Mouse (Mus musculus) R1 (cell line): ENCODE measurements around the gene Gm20388.

Source experiments
- DNase-seq: peaks from one replicate; pipeline ENCODE4 v3.0.0-alpha.2; 2018; ENCODE audit warnings: low read depth, low spot score

The Gm20388 gene

DNA sequence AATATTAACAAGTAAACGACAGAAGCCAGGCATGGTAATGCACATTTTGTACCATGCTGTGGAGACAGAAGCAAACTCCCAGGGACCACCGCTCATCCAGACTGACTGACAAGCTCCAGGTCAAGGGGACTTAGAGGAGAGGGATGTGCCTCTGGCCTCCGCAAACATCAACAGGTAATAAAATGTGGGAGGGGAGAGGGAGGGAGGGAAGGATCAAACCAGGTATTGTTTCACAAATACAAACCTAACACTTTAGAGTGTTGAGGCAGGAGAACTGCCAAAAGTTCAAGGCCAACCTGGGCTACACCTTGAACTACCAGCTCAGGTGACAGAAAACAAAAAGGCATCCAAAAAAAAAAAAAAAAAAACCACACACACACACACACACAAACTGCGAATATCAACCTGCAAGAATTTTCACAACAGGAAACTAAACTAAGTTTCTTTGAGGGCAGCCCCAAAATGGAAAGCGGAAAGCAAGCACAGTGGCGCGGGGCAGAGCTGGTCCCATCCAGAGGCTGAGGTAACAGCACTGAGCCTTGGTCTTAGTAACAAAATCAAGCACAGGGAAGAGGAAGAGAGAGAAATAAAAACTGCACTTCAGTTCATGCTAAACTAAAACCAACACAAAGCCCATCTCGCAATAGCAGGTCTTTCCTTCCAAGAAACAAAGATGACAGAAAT is 3076.0 kb downstream of the Gm20388 start:
- DNase-seq: no peak

DNA sequence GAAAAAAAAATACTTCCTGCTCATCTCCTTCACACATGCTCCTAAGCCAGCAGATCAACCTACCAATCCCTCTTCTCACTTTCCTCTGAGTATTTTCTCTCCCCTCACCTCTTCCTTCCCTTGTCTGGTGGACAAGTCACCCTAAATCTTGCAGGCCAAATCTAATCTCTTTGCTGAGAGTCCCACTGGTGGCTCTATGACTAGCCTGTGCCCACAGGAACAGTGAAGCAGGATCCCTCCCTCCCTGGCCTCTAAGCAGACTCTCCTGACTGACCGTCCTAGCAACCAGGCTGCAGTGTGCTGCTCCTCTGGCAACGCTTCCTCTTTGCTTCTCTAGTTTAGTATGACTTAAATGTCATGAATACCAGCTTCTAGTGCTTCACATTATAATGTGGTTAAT is 3076.6 kb downstream of the Gm20388 start:
- DNase-seq: no peak

DNA sequence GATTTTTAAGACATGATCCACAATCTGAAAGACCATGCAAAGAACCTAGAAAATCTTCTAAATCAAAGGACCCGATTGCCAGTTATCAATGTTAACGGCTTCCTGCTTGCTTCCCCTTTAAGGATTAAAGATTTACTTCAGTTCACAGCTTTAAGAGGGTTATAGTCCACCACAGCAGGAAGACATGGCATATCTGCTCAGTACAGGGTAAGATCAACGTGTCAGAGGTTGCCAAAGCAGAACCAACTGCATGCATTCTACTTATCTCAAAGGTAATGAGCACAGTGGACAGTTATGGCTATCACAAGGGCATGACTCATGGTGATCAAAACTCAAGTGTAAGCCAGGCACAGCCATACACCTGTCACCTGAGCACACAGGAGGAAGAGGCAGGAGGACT is 3078.3 kb downstream of the Gm20388 start:
- DNase-seq: no peak

DNA sequence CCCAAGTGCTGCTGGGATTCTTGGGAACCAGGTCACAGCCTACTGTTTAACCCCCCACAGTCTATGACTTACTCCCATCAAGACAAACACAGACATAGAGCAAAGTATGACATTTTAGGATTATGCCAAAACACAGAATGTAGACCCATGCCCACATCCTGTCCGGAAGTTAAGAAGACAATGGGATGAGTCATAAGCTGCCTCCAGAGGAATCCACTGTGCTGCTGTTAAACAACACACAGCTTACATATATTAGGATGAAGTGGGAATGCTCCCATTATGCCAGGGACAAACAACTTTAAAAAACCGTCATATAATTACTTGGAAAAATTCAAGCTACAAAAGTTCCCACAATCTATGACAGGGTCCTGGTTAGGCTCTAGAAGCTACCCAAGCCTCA is 3079.3 kb downstream of the Gm20388 start:
- peak; percentile 60 for DNase-seq

DNA sequence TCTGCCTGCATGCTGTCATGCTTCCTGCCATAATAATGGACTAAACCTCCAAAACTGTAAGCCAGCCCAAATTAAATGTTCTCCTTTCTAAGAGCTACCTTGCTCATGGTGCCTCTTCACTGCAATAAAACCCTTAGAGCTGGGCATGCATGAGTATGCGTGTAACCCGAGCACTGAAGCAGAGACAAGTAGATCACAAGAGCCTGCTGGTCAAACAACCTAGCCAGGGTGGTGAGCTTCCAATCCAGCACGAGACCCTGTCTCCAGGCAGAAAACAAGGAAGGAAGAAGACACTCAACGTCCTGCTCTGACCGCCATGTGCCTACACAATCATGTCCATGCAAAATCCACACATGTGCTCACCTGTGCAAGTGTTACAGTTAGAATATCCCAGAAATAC is 3080.7 kb downstream of the Gm20388 start:
- no peak for DNase-seq

DNA sequence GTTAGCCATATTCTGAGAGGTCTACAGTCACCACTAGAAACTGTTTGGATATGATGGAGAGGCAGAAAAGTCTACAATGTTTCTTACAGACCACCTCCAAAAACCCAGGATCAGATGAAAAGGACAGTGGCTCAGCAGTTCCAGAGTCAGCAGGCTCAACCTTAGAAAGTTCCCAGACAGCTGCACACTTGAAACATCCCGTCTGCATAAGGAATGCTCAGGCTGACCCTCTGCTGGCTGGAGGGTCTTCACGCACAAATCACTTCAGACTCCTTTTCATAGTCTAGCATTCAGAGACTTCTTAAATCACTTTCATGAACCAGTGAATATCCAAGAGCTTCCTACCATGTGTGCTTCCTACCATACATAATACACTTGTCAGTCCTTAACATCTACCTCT is 3081.7 kb downstream of the Gm20388 start:
- DNase-seq: no peak

DNA sequence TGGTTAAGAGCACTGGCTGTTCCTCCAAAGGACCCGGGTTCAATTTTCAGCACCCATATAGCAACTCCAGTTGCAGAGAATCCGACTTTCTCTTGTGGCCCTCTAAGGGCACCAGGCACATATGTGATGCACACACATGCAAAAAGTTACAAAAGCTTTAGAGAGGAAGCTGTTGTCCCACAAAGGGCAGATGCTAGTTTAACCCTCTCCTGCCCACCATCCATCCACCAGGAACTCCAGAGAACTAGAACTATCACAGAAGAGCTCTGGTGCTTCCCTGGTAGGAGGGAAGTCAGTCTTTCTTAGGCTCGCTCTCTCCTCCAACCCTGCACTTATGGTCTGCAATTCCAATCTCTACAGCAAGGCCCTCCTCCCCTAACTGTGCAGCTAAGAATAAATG is 3082.4 kb downstream of the Gm20388 start:
- no peak for DNase-seq

DNA sequence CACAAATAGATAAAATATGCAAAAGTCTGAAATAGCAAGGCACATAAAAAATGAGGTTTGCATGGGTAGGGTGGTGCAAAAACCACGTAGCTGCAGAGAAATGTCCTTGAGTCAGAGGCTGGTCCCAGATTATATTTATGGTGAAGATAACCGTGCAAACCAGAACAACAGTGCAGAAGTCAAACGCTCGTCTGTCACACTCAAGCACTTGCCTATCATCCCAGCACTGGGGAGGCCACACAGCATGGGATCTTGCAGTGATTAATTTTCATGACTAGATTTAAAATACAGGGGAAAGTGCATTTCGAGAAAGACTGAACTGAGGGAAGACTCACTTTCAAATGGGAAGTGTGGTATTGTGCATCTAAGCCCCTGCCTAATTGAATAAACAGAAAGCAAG is 3083.1 kb downstream of the Gm20388 start:
- DNase-seq: no peak

DNA sequence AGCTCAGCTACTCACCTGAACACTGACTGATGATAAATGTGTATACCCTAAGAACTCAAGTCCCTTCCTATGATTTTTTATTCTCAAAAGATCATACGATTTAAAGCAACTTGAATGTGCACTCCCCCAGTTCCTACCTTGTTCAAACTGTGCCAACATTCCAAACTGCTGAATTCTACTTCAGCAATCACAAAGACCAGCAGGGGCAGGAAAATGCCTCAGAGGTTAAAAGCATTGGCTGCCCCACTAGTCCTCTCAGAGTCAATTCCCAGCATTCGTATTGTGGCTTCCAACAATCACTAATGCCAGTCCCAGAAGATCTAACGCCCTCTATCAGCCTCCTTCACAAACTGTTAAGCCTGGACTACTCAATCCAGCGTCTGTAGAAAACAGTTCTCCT is 3087.3 kb downstream of the Gm20388 start:
- no peak for DNase-seq

DNA sequence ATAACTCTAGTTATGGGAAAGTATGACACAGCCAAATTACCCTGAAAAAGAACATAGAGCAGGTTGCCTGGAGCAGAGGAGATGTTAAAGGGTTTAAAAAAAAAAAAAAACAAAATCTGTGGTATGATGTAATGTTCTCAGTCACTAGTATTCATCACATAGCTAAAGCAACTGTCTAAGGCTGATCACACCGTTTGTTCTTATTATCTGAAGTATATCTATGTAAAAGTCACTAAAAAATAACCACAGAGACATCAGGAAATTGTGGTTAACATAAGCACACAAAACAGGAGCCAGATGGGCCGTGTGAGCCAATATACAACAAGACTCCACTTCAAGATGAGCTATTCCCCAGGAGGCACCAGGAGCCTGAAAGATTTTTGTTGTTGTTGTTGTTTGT is 3089.7 kb downstream of the Gm20388 start:
- no peak for DNase-seq

DNA sequence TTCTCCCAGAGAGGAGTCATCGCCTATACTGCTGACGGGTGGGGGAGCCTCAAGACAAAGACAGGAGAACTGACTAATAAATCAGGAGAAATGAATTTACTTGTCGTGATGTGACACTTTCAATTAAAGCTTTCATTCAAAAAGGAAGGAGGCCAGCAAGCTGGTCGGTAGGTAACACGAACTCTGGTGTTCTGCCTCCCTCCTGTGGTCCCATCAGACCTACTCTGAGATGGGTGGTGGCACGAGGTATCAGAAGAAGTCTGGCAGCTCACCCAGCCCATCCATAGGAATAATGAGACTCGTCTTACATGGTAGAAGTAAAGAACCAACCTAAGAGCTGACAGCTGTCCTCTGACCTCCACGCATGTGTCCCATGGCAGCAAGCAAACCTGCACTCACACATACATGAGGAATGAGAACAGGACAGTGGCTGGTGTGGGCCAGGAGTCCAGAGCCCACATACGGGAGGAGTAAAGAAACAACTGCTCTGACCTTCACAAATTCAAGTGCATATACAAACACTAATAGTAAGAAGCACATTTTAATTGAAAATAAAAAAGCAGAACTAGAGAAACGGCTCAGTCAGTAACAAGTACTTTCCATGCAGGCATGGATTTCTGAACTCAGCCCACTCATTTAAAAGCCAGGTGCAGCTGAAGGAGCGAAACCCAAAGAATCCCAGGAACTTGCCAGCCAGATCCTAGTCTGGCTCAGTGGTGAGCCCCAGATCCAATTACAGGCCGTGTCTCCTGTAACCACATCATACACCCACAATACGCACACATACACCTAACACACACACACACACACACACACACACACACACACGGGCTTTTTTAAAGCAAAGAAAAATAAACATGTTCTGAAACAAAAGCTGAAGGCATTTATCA is 3093.6 kb downstream of the Gm20388 start:
- no peak for DNase-seq

DNA sequence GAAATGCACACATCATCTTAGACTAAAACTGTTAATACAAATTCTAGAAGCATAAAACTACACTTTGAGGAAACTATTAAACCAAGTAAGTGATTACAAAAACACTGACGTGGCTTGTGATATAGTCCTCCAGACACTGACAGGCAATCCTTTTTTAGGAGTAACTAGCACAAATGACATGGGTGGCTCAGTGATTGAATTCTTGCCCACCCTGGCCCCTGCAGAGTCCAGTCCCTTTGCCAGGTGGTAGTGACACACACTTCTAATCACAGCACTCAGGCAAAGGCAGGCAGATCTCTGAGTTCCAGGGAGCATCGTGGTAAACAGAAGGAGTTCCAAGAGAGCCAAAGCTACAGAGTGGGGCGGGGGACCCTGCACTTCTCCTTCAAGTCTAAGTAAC is 3094.7 kb downstream of the Gm20388 start:
- no peak for DNase-seq

DNA sequence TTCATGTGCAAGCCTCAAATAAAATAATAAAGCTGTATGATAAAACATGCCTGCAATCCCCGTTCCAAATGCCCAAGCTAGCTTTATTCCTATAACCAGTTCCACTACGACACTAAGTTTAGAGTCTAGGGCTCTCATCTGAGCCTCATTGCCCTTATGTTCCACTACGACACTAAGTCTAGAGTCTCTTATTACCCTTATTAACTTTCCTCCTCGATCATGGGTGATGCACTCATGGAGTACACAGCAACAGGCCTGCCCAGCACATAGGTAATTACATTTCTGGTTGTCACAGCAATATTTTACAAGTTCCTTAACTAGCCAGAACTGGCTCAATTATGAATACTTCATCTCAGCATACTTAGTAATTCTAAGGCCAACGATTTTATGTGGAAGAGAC is 3095.2 kb downstream of the Gm20388 start:
- no peak for DNase-seq

DNA sequence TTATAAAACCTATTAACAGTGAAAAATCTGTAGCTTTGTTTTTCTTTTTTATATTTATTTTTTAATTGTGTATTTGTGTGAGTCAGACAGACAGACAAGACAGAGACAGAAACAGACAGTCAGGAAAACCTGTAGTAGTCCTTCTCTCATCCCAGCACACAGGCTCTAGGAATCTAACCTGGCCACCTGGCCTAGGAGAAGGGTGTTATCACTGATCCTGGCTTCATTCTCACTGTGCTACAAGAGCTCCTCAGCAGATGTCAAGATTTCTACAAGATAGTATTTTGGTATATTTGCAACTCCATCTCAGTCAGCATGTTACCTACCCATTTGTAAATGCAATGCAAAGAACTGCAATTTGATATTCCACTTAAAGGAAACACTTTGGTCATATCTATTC is 3100.7 kb downstream of the Gm20388 start:
- no peak for DNase-seq

DNA sequence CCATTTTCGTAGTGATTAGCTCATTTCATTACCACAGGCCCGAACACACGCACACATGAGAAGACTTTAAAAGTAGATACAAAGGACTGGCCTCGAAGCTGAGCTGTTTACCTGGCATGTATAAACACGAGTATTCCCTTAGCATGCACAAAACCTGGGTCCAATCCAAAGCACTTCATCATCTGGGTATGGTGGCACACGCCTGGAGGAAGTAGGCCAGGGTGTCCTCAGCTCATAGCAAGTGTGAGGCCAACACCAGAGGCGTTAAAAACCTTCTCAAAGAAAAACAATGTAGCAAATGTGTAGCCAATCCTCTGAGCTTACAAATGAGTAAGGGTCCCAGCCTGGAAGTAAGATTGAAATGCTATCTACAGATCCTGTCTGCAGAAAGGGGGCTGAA is 3103.8 kb downstream of the Gm20388 start:
- DNase-seq: no peak

DNA sequence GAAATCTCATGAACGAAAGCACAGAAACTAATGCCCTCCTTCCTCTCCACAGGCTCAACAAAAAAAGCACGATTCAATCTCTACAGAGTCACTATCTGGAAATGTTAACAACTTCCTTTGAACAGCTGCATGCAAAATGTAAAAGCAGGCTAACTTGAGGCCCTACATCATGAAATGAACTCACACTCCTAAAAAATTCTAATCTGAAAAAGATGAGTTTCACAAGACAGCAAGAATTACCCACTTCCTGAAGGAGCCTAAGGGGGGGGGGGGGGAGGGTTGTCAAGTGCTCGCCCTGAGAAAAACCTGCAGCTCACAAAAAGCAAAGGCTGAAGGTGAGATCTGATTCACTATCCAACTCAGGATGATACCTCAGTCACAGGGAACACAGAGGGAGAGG is 3104.4 kb downstream of the Gm20388 start:
- no peak for DNase-seq

DNA sequence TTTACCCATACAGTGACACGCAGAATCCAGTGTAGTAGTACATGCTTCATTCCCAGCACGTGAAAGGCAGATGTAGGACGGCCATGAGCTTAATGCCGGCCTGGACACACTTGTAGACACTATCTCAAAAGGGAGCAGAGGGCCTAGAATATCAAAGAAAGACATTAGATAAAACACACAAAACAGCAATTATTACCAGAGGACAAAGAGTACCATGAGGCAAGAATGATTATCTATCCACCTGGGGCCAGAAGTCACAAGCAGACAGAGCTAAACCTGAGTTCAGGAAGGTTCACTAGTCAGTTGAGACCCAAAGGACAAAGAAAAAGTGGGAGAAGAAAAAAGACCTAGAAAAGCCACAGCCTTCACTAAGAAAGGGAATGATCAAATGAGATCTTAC is 3106.5 kb downstream of the Gm20388 start:
- DNase-seq: no peak

DNA sequence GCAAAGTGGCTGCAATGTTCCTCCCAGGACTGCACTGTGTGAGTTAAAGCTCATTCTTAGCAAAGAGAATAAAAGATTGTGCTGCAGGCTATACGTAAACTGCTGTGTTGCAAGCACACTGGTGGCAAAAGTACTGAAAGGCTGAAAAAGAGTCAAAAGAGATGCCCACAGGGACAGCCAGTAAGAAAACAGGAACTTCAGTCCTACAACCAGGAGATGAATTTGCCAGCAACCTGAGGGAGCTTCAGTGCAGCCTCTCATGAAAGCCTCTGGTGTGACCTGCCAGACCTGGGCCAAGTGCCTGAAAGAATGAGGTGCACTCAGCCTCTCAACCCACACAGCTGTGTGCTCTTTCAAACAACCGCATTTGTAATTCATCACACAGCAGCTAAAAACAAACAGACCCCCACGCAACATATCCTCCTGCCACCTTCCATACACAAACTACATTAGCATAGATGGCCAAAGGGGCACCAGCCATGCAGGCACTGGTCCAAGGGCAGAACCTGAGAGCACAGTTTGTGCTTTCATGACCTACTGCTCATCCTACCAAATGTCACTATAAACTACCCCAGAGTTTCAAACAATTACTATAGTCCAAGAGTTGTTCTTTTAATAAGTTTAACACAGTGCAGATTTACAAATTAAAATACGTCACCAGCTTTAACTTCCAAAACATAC is 3108.0 kb downstream of the Gm20388 start:
- no peak for DNase-seq

DNA sequence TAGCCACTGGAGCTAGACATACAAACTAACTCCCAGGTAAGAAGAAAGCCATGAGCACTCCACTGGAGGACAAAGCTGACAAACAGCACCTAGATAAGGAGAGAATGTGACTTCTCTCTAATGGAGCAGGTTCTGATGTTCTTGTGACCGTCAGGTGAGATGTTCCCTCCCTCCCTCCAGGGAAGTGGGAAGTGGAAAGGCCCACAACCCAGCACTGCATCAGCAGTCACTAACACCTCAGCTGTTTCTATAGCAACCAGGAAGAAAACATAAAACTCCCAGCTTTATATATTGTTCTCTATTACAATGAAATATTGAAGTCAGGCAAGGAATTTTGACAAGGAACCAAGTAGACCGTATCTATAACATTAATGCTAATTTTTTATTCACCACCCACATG is 3109.4 kb downstream of the Gm20388 start:
- DNase-seq: no peak

DNA sequence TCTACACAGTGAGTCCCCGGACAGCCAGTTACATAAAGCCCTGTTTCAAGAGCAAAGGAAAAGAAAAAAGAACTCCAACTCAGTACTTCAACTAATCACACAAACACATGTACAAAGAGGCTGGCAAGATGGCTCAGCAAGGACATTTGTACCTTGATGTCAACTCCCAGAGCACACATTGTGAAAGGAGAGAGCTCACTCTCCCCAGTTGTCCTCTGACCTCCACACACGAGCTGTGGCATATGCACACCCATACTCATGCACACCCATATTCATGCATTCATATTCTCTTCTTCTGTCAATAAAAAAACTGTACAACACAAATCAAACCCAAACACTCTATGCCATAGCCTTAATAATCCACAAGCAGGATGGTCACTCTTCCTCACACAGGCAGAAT is 3110.2 kb downstream of the Gm20388 start:
- DNase-seq: no peak

DNA sequence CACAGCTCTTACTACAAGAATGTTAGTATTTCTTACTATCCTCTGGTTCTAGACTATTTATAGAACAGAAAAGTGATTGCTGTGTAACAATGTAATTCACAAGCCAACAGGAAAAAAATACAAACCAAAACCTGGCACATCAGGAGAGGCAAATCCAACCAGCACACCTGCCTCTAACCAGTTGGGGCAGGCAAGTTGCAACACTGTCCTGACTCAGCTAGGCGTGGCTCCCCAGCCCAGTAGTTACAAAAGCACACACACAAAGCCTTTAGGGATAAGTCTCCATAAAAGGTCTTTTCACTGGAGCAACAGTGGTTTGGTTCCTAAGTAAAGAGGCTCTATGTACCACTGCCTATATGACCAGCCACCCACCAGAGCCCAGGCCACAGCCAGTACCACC is 3110.6 kb downstream of the Gm20388 start:
- DNase-seq: peak; percentile 66

DNA sequence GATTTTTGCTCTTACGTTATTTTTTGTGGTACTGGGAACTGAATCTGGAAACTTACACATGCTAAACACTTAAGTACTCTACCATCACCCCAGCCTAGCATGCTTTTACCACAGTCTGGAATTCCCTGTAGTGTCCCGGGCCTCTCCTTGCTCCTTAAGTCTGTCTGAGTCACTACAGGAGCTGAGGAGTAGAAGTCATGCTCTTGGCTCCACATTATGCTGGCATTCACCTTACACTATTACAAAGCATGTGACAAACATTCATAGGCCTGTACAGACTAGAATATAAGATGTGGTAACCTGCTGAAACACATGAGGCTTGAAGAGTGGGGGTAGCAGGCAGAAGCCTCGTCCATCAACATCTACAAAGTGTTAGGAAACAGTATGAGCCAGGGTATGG is 3112.1 kb downstream of the Gm20388 start:
- no peak for DNase-seq

DNA sequence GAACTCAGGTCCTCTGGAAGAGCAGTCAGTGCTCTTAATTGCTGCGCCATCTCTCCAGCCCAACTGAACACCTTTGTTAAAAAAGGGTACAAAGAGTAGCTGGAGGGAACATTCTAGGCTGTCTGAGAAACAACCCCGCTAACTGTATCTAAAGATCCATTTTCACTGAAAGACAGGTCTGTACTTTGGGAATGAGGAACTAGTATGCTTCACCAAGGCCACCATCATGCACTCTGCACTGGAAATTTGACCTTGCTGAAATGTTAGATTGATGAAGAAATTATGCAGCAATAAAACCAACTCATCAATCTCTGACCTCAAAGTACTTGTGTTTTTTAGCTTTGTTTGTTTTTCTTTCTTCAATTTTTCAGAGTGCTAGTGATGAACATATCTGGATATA is 3113.6 kb downstream of the Gm20388 start:
- DNase-seq: no peak
